Mouse (Mus musculus) gastrocnemius, adult 18-20 months (tissue): Measurements from ENCODE around the gene Wdr20. TPM values are rescaled to one million over a fixed set of nuclear protein-coding genes. Genes with fewer than 3 reads are reported as not detected.
A peak's percentile ranks its signal among the peaks of the same experiment; 100 is the strongest.
"Not testable (repeated sequence)": the region's sequence is repeated elsewhere in the genome, so short reads cannot be mapped to it uniquely, and the experiment has no call there.

Experiments used
- DNase-seq: peaks from one replicate; pipeline ENCODE4 v3.0.0; 2021; ENCODE audit warnings: low spot score
- total RNA-seq, 2 experiments: library from RNA; stranded (reverse); gene quantifications; 2 replicates each; pipeline ENCODE4 v1.2.3; 2021

Wdr20 gene
- total RNA-seq, 2 experiments from 2014 or later: 16.6 to 17.4 TPM

GRCm38 (mm10) chr12:110711270-110711669 is 26.5 kb upstream of the Wdr20 start:
- no peak for DNase-seq

DNA sequence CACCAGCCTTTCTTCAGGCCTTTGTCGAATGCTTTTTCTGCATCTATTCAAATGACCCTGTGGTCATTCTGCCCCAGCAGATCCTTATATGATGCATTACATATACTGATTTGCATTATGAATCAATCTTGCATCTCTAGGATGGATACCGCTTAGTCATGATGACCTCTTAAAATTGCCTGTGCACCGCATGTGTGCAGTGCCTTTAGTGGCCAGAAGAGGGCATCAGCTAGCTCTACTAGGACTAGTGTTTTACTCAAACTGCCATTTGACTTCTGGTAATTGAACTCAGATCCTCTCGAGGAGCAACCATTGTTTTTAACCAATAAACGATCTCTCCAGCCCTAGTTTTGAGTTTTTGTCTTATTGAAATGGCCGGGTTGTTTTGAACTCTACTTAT is 24.0 kb upstream of the Wdr20 start:
- DNase-seq: no peak

DNA sequence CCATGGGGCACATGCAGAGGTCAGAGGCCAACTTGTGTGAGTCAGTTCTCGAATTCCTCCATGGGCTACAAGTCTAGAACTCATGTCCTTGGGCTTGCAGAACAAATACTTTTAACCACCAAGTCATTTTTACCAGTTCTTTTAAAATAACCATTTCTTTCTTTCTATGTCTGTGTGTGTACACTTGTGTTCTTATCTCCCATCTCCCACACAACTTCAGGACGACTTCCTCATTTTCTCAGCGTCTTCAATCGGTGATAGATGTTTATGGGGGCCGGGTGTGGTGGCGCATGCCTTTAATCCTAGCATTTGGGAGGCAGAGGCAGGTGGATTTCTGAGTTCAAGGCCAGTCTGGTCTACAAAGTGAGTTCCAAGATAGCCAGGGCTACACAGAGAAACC is 23.5 kb upstream of the Wdr20 start:
- no peak for DNase-seq

DNA sequence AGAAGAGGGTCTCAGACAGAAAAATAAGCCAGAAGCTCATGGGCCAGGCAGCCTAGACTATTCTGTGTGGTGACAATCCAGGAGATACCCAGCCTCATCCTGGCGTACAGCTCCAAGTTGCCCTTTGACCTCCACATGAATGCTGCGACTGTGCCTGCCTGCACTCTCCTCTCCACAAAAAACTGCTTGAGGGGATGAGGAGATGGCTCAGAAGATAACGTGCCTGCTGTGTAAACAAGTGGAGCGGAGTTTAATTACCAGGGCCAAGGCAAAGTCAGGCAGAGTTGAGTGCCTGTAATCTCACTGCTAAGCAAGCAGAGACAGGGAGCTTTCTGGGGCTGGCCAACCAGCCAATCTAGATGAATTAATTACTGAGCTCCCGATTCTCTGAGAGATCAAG is 21.7 kb upstream of the Wdr20 start:
- DNase-seq: no peak

DNA sequence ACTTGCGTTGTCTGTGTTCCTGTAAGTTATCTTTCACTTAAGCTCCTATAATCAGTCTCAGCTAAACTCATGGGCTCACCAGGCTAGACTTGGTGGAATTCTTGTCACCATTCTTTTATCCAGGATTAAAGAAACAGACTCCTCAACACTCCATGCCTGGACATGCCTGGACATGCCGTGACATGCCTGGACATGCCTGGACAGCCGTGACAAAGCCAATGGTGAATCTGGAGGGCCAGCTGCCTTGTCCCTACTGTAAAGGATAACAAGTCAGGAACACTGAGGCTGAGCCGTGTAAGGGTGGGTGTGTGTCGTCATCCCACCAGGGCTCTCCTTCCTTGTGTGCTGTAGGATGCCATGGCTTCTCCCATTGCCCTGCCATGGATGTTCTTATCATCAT is 12.7 kb upstream of the Wdr20 start:
- no peak for DNase-seq

DNA sequence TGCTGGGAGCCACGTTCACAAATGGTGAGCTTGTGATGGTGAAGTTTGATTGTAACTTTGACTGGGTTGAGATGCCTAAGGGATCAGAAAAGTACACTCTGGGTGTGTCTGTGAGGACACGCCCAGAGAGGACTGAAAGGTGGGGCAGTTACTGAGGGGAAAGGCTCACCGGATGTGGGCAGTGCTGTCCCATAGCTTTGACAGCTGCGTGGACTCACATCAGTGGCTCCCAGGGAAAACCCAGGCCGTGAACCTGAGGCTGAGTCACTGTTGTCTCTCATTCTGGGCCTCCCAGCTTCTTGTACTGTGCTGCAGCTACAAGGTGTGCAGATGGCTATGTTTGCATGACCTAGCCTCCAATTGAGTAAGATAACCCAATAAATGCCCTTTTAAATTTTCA is 12.3 kb upstream of the Wdr20 start:
- no peak for DNase-seq

- no peak for DNase-seq
Observed at GRCm38 (mm10) chr12:110726428-110726827, 11.3 kb upstream of the Wdr20 start.

DNA sequence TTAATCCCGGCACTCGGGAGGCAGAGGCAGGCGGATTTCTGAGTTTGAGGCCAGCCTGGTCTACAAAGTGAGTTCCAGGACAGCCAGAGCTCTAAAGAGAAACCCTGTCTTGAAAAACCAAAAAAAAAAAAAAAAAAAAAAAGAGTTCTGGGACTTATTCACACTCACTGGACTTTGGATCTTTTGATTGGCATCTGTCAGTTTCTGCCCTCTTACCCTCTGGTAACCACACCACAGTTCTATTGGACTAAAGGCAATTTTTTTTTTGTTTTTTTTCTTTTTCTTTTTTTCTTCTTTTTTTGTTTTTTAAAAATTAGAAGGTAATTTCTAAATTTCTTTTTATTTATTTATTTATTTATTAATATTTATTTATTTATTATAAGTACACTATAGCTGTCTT is 4.5 kb upstream of the Wdr20 start:
- DNase-seq: not testable (repeated sequence)

DNA sequence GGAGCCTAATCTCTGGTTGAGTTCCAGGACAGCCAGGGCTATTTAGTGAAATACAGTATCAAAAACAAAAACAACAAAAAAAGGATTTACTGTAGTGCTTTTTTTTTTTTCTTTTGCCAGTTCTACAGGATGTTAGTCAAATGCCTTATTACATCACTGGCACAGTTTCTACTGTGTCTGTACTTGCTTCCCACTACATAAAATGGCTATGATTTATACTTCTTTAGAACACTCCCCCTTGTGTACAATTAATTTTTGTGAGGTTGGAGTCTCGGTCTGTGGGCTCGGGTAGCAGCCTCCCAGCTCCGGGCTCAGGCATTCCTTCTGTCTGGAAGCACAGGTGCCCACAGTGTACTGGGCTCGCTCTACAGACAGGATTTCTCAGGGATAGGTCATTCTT is 1.1 kb upstream of the Wdr20 start:
- DNase-seq: no peak

DNA sequence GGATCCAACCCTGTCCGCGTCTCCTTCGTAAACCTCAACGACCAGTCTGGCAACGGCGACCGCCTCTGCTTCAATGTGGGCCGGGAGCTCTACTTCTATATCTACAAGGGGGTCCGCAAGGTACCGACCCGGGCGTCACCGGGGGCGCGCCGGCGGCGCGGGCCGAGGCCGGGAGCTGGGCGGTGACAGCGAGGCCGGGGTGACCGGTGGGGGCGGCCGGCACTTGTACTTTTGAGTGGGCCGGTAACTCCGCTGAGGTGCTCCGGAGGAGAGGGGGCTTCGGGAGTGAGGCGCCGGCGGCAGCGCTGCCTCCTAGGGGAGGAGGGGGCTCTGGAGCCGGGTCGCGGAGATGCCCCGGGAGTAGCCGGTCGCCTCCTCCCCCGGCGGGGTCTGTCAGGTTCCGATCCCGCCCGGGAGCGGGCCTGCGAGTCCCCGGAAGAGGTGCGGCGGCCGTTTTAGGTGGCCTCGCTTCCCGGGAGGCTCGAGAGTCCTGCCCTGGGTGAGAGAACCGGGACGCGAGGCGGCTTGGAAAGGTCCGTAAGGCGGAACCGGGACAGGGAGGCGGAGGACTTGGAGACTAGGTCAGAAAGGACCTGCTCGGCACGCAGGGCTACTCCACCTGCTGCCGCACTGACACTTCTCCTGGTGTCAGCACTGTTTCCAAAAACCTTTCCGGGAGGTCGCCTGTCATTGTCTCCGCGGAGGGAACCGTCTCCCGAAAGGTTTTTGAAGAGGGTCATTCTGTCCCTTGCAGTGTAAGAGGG is 596 bp downstream of the Wdr20 start:
- peak; percentile 13 for DNase-seq

DNA sequence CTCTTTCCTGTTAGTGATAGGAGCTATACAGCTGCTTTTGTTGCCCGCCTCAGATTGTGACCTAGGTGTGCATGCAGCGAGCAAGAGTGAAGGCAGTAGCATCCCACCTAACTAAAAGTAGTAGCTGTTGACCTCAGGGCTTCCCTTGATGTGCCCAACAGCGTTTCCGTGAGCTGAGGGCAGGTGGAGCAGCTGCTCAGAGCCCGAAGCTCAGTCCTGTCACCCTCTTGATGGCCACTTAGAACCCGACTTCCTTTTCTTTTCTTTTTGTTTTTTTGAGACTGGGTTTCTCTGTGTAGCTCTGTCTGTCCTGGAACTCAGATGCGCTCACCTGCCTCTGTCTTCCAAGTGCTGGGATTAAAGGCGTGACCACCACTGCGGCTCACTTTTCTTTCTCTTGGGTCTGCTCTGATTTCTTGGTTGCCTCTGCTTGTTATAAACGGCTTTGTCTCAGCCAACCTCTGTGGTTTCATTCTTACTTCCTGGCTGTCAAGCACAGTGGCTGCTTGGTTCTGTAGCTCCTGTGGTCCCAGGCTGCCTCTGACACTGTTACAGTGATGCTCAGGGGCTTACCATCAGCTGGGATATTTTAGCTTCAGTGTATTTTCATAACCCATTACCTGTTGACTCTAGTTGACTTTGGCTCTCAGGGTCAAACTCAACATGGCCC is 13.2 kb downstream of the Wdr20 start:
- DNase-seq: no peak

GRCm38 (mm10) chr12:110752703-110753102 is 15.0 kb downstream of the Wdr20 start:
- no peak for DNase-seq

DNA sequence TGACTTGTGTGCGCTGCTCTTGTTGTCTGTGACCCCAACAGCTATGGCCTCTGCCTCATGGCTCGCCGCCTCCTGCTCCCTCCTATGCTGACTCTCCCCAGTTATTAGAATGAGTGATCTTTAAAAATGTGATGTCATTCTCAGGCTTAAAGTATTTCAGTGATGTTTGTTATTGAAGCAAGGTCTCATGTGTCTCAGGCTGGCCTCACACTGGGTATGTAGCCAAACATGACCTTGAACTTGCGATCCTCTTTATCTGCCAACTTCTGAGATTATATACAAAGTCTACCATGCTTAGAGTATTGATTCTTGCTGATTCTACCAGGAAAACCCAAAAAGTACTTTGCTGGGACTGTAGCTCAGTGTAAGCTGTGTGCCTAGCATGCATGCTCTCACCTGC is 16.2 kb downstream of the Wdr20 start:
- DNase-seq: no peak

GRCm38 (mm10) chr12:110757161-110757560 is 19.4 kb downstream of the Wdr20 start:
- no peak for DNase-seq

GRCm38 (mm10) chr12:110758932-110759331 is 21.2 kb downstream of the Wdr20 start:
- DNase-seq: no peak

- DNase-seq: no peak
Observed at GRCm38 (mm10) chr12:110762321-110762720, 24.6 kb downstream of the Wdr20 start.

DNA sequence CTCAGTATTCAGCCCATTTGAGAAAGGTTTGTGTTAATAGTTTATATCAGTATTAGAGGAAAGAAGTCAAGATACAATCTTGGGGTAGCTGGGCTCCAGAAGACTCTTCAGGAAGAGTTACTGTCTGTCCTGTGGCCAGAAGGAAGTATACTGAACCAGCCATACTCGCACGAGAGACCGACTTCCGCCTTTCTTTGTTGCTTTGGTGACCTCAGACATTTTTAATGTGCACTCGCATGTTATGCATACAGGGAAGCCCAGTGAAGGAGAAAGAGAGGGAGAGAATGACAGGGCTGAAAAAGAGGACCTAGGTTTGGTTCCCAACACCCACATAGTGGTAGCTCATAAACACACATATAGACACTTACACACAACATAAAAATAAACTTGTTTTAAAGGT is 26.8 kb downstream of the Wdr20 start:
- no peak for DNase-seq

GRCm38 (mm10) chr12:110768562-110768961 is 30.8 kb downstream of the Wdr20 start:
- no peak for DNase-seq

DNA sequence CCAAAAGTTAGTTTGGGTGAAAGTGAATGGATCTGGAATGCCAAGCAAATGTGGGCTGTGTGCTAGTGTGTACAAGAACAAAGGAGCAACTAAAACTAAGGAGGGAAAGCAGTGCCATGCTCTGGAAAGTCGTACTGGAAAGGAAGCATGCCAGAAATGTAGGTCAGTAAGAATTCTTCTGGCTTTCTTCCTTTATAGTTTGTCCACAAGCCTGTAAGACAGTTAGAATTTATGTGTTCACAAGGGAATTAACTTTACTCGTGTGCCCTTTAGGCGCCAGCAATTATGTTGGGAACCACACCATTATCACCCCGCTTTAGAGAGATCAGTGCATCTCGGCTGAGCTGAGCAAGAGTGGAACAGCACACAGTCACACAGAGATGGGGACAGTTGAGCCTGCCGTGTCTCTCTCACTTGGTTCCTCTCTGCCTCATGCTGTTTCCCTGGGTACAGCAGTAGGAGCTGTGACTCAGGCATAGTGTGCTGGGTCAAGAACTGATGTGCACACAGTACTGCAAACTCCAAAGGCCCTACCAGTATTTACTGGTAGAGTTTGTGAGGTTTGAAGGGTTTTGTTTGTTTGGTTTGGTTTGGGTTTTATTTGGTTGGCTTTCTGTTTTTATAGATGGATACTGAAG is 32.0 kb downstream of the Wdr20 start:
- DNase-seq: no peak

DNA sequence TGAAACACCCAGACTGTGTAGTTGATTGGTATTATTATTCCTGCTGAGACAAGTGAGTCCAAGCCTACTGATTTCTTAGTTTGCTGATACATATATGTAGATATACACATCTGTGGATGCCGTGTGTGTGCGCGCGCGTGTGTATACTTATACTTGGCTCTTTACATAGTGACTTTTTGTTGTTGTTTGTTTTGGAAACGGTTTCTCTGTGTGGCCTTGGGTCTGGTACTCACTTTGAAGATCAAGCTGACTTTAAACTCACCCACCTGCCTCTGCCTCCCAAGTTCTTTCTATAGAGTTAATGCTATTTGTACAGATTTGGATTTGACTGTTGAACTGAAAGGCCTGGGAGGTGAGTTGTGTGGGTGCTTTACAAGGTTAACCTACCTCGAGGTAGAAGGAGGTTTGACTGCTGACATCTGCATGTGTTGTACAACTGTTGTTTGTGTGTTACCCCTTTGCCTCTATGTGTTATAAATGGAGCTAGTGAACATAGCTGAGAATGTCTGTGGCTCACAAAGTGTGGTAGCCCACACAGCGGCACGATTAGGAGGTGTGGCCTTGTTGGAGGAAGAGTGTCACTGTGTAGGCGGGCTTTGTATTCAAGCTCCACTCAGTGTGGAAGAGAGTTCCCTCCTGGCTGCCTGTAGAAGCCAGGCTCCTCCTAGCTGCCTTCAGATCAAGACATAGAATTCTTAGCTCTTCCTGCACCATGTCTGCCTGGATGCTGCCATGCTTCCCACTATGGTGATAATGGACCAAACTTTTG is 32.9 kb downstream of the Wdr20 start:
- no peak for DNase-seq

DNA sequence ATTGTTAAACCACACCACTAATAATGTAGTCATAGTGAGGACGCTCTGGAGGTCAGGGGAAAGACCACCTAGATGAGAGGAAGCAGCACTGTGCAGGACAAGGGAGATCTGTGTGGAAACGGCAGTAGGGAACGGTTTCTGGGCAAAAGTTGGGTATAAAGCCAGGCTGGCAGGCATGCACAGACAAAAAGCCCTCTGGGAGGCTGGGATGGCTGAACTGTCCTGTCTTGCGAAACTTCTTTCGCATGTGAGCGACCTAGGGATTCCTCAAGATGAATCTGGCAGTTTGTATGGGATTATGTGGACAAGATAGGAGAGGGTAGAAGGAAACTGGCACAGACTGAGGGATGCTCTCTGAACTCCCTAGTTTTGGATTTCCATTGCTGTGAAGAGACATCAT is 34.2 kb downstream of the Wdr20 start:
- DNase-seq: no peak
